Comparison of ENCODE assay signal across 14 mouse cellular contexts in genomic region chr11:29923851-29924250, GRCm38 (mm10).
"Had no signal": no experiment of that assay in that cellular context is flagged by ENCODE, and none has a peak within 500 bp of the region (broad histone marks: within the 10 kb centered on the region; RNA-seq: fewer than 3 reads in every experiment).

No protein-coding gene starts in this region.

- DNase-seq: lung, adult 18-20 months; lung, embryonic 14.5 days; lung, postnatal 10 days; lung, postnatal 4 days; right cerebral cortex, postnatal 14 days; thymus, adult 2 months; thymus, postnatal 25 days; thymus, postnatal 4 days had no signal

- H3K4me1 ChIP-seq: midbrain, embryonic 10.5 days; midbrain, embryonic 12.5 days; midbrain, embryonic 15.5 days; neural tube, embryonic 12.5 days; stomach, embryonic 15.5 days had no signal

- H3K9ac ChIP-seq: lung, embryonic 14.5 days; midbrain, embryonic 12.5 days; midbrain, embryonic 15.5 days; neural tube, embryonic 12.5 days; stomach, embryonic 15.5 days had no signal

- H3K4me3 ChIP-seq: midbrain, embryonic 10.5 days; midbrain, embryonic 12.5 days; midbrain, embryonic 15.5 days; neural tube, embryonic 12.5 days; stomach, embryonic 15.5 days had no signal

- H3K27ac ChIP-seq: midbrain, embryonic 10.5 days; midbrain, embryonic 12.5 days; midbrain, embryonic 15.5 days; neural tube, embryonic 12.5 days; stomach, embryonic 15.5 days; stomach, postnatal 0 days had no signal

- H3K4me2 ChIP-seq: lung, embryonic 14.5 days; midbrain, embryonic 12.5 days; midbrain, embryonic 15.5 days; neural tube, embryonic 12.5 days; stomach, embryonic 15.5 days had no signal

- H3K9me3 ChIP-seq: midbrain, embryonic 10.5 days; midbrain, embryonic 12.5 days; midbrain, embryonic 15.5 days; neural tube, embryonic 12.5 days; stomach, embryonic 15.5 days had no signal

- H3K36me3 ChIP-seq: midbrain, embryonic 10.5 days; midbrain, embryonic 12.5 days; midbrain, embryonic 15.5 days; neural tube, embryonic 12.5 days; stomach, embryonic 15.5 days had no signal

- ATAC-seq: midbrain, embryonic 15.5 days had no signal

- H3K27me3 ChIP-seq: midbrain, embryonic 12.5 days; midbrain, embryonic 15.5 days; neural tube, embryonic 12.5 days; stomach, embryonic 15.5 days had no signal
